Mouse (Mus musculus): ENCODE results near the gene C2cd3. TPM values are rescaled to one million over a fixed set of nuclear protein-coding genes. Genes with fewer than 3 reads are reported as not detected.

The C2cd3 gene
- polyA plus RNA-seq, 1 experiment from 2014 or later: 15.9 TPM

DNA sequence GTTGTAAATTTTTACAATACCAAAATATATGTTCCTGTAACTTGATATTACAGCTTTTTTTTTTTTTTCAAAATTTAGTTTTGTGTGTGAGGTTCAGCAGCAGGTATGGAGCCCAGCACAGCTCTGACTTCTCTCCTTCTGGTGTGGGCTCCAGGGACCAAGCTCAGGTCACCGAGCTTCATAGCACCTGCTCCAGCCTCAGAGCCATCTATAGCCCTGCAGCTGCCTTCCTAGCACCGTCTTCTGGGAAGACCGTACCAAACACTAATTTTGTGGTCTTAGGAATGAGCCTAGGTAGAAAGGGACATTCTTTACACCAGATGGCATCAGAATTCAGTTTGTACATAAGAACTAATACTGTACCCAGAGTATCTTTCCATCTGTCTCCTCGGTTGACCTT, 36.7 kb downstream of the C2cd3 start:
- Histone ChIP-seq H3K4me2 (no peak overlapping the region), H3K4me3 (replicated peaks) (no peak overlapping the region), H3K27me3 (replicated peaks) (no peaks in the 10 kb centered on the region), H3K36me3 (peaks cover 78% of the 10 kb centered on the region), H3K9ac (replicated peaks) (no peak overlapping the region), H3K4me1 (no peaks in the 10 kb centered on the region), H3K27ac (replicated peaks) (no peak overlapping the region), H3K9me3 (replicated peaks) (no peaks in the 10 kb centered on the region)
- 94% methylated on average over 4 of the region's 4 CpGs for WGBS
- no peak for ATAC-seq (ENCODE audit: low FRiP score)

DNA sequence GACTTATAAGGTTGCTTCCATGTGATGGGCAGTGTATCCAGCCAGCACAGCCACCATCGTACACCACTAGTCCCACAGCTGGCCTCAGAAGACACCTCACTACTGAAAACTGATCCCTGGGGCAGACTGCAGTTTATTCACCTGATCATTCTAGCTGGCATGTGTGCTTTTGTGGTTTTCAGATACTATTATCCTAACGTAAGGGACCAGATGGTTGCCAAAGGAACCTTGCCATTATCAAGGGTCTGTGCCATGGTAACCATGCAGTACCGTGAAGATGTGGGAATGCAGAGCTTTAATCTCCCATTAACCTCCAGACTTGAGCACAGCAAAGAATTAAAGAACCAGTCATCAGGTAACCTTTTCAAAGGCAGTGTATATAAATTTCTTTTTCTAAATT, 53.8 kb downstream of the C2cd3 start:
- H3K36me3 ChIP-seq: peaks cover 75% of the 10 kb centered on the region
- no peak overlapping the region for H3K4me2 ChIP-seq
- H3K9ac ChIP-seq (replicated peaks): no peak overlapping the region
- no peak for ATAC-seq (ENCODE audit: low FRiP score)
- H3K27me3 ChIP-seq (replicated peaks): no peaks in the 10 kb centered on the region
- H3K27ac ChIP-seq (replicated peaks): no peak overlapping the region
- H3K4me1 ChIP-seq: no peaks in the 10 kb centered on the region
- H3K9me3 ChIP-seq (replicated peaks): no peaks in the 10 kb centered on the region
- H3K4me3 ChIP-seq (replicated peaks): no peak overlapping the region
- 67% methylated on average over 3 of the region's 3 CpGs for WGBS

DNA sequence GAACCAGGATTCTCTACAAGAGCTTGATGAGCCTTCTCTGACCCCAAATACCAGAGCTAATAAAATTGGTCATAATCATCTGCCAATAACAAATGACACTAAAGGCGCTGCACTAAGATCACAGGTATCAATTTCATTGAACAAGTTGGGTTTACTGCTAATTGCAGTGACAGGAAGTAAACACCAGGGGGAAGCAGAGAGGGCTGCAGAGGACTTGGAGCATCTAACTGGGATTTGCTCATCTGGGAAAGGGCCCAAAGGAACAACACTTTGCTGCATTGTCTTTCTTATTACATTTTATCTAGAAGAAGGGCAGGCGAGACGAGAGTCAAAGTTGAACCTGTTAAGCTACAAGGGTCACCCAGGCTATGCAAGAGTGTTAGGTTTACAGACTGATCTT, 57.1 kb downstream of the C2cd3 start:
- Histone ChIP-seq H3K4me2 (no peak overlapping the region), H3K4me3 (replicated peaks) (no peak overlapping the region), H3K9me3 (replicated peaks) (no peaks in the 10 kb centered on the region), H3K4me1 (no peaks in the 10 kb centered on the region), H3K36me3 (peaks cover 84% of the 10 kb centered on the region), H3K27me3 (replicated peaks) (no peaks in the 10 kb centered on the region), H3K27ac (replicated peaks) (no peak overlapping the region), H3K9ac (replicated peaks) (no peak overlapping the region)
- ATAC-seq (ENCODE audit: low FRiP score): no peak
- WGBS: 63% methylated on average over 3 of the region's 3 CpGs

- Histone ChIP-seq H3K9ac (replicated peaks) (no peak overlapping the region), H3K4me1 (no peaks in the 10 kb centered on the region), H3K36me3 (peaks cover 76% of the 10 kb centered on the region), H3K27me3 (replicated peaks) (no peaks in the 10 kb centered on the region), H3K9me3 (replicated peaks) (no peaks in the 10 kb centered on the region), H3K4me3 (replicated peaks) (no peak overlapping the region), H3K27ac (replicated peaks) (no peak overlapping the region), H3K4me2 (no peak overlapping the region)
- ATAC-seq (ENCODE audit: low FRiP score): no peak
- WGBS: 89% methylated on average over 11 of the region's 11 CpGs
Observed at GRCm38 (mm10) chr7:100429911-100430310, 57.9 kb downstream of the C2cd3 start.

- Histone ChIP-seq H3K9ac (replicated peaks) (no peak overlapping the region), H3K27ac (replicated peaks) (no peak overlapping the region), H3K4me1 (no peaks in the 10 kb centered on the region), H3K27me3 (replicated peaks) (no peaks in the 10 kb centered on the region), H3K9me3 (replicated peaks) (no peaks in the 10 kb centered on the region), H3K4me3 (replicated peaks) (no peak overlapping the region), H3K36me3 (peaks cover 74% of the 10 kb centered on the region), H3K4me2 (no peak overlapping the region)
- no peak for ATAC-seq (ENCODE audit: low FRiP score)
- WGBS: 63% methylated on average over 5 of the region's 5 CpGs
Observed at GRCm38 (mm10) chr7:100431103-100431502, 59.1 kb downstream of the C2cd3 start.

GRCm38 (mm10) chr7:100433295-100433694, 61.3 kb downstream of the C2cd3 start:
- peaks cover 74% of the 10 kb centered on the region for H3K36me3 ChIP-seq
- 92% methylated on average over 6 of the region's 6 CpGs for WGBS

DNA sequence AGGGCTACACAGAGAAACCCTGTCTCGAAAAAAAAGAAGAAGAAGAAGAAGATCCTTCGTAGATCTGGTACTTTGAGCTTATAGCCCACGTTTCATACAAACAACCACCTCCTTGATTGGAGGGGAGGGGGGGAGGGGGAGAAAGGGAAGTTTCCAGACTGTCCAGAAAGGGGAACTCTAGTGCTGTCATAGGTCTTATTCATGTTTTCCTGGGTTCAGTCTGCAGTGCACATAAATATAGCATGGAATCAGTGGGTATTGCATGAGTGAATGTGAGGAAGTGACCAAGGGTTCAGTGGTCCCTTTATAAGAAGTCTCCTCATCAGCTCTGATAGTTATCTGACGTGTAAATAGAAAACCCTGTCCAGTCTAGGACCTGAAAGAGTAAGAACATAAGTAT, 71.7 kb downstream of the C2cd3 start:
- 90% methylated on average over 4 of the region's 4 CpGs for WGBS
- no peaks in the 10 kb centered on the region for H3K27me3 ChIP-seq (replicated peaks)
- peaks cover 77% of the 10 kb centered on the region for H3K36me3 ChIP-seq
- H3K4me2 ChIP-seq: no peak overlapping the region
- ATAC-seq (ENCODE audit: low FRiP score): no peak
- H3K4me3 ChIP-seq (replicated peaks): no peak overlapping the region
- H3K9me3 ChIP-seq (replicated peaks): no peaks in the 10 kb centered on the region
- H3K9ac ChIP-seq (replicated peaks): no peak overlapping the region
- H3K27ac ChIP-seq (replicated peaks): no peak overlapping the region
- H3K4me1 ChIP-seq: no peaks in the 10 kb centered on the region

More at GRCm38 (mm10) chr7:100433295-100433694, 61.3 kb downstream of the C2cd3 start:
- no peak overlapping the region for H3K27ac ChIP-seq (replicated peaks)
- H3K4me2 ChIP-seq: no peak overlapping the region
- no peaks in the 10 kb centered on the region for H3K4me1 ChIP-seq
- no peaks in the 10 kb centered on the region for H3K27me3 ChIP-seq (replicated peaks)
- no peak overlapping the region for H3K9ac ChIP-seq (replicated peaks)
- H3K9me3 ChIP-seq (replicated peaks): no peaks in the 10 kb centered on the region
- no peak overlapping the region for H3K4me3 ChIP-seq (replicated peaks)
- no peak for ATAC-seq (ENCODE audit: low FRiP score)

GRCm38 (mm10) chr7:100446271-100446670, 74.2 kb downstream of the C2cd3 start:
- 97% methylated on average over 5 of the region's 5 CpGs for WGBS
- H3K27me3 ChIP-seq (replicated peaks): no peaks in the 10 kb centered on the region
- no peak overlapping the region for H3K4me3 ChIP-seq (replicated peaks)
- no peak overlapping the region for H3K27ac ChIP-seq (replicated peaks)
- H3K9me3 ChIP-seq (replicated peaks): no peaks in the 10 kb centered on the region
- peaks cover 76% of the 10 kb centered on the region for H3K36me3 ChIP-seq
- H3K9ac ChIP-seq (replicated peaks): no peak overlapping the region
- H3K4me2 ChIP-seq: no peak overlapping the region
- H3K4me1 ChIP-seq: no peaks in the 10 kb centered on the region
- ATAC-seq (ENCODE audit: low FRiP score): no peak

GRCm38 (mm10) chr7:100448530-100448929, 76.5 kb downstream of the C2cd3 start:
- no peak for ATAC-seq (ENCODE audit: low FRiP score)
- Histone ChIP-seq H3K9ac (replicated peaks) (no peak overlapping the region), H3K4me3 (replicated peaks) (no peak overlapping the region), H3K27ac (replicated peaks) (no peak overlapping the region), H3K27me3 (replicated peaks) (no peaks in the 10 kb centered on the region), H3K4me1 (no peaks in the 10 kb centered on the region), H3K36me3 (peaks cover 79% of the 10 kb centered on the region), H3K4me2 (no peak overlapping the region), H3K9me3 (replicated peaks) (no peaks in the 10 kb centered on the region)
- WGBS: 93% methylated on average over 12 of the region's 12 CpGs

DNA sequence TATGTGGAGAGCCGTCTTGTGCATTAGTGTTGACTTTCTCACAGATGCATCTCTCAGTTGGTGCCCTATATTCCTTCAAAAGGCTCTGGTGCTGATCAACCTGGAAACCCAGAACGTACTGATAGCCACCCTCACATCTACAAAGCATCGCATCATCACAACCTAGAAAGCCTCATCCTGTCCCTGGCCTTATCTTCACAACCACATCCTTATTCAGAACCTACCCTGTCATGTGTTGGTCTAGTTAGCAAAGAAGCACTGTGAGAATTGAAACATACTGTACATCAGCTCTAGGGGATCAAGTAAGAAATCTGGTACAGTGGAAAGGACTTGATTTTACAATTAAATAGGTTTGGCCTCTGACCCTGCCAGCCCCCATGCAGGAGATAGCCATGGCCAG, 77.0 kb downstream of the C2cd3 start:
- WGBS: 95% methylated on average over 3 of the region's 3 CpGs
- Histone ChIP-seq H3K36me3 (peaks cover 80% of the 10 kb centered on the region), H3K4me3 (replicated peaks) (no peak overlapping the region)

GRCm38 (mm10) chr7:100458153-100458552, 86.1 kb downstream of the C2cd3 start:
- no peak overlapping the region for H3K4me2 ChIP-seq
- no peak overlapping the region for H3K4me3 ChIP-seq (replicated peaks)
- H3K4me1 ChIP-seq: no peaks in the 10 kb centered on the region
- no peaks in the 10 kb centered on the region for H3K27me3 ChIP-seq (replicated peaks)
- peaks cover 67% of the 10 kb centered on the region for H3K36me3 ChIP-seq
- H3K9me3 ChIP-seq (replicated peaks): no peaks in the 10 kb centered on the region
- WGBS: 79% methylated on average over 1 of the region's 1 CpGs
- ATAC-seq (ENCODE audit: low FRiP score): no peak
- H3K27ac ChIP-seq (replicated peaks): no peak overlapping the region
- no peak overlapping the region for H3K9ac ChIP-seq (replicated peaks)

More for the DNA sequence above, 77.0 kb downstream of the C2cd3 start:
- Histone ChIP-seq H3K9ac (replicated peaks) (0 out of 2 replicates have a peak overlapping the region, but pooled peaks have one; percentile 10), H3K4me2 (no peak overlapping the region), H3K27me3 (replicated peaks) (no peaks in the 10 kb centered on the region), H3K4me1 (no peaks in the 10 kb centered on the region), H3K9me3 (replicated peaks) (no peaks in the 10 kb centered on the region), H3K27ac (replicated peaks) (no peak overlapping the region)
- no peak for ATAC-seq (ENCODE audit: low FRiP score)

- Histone ChIP-seq H3K27me3 (replicated peaks) (no peaks in the 10 kb centered on the region), H3K27ac (replicated peaks) (no peak overlapping the region), H3K4me1 (no peaks in the 10 kb centered on the region), H3K4me3 (replicated peaks) (no peak overlapping the region), H3K9ac (replicated peaks) (no peak overlapping the region), H3K4me2 (no peak overlapping the region), H3K9me3 (replicated peaks) (no peaks in the 10 kb centered on the region), H3K36me3 (peaks cover 57% of the 10 kb centered on the region)
- 92% methylated on average over 3 of the region's 3 CpGs for WGBS
- no peak for ATAC-seq (ENCODE audit: low FRiP score)
Observed at GRCm38 (mm10) chr7:100459862-100460261, 87.8 kb downstream of the C2cd3 start.

GRCm38 (mm10) chr7:100461621-100462151, 89.7 kb downstream of the C2cd3 start:
- WGBS: 83% methylated on average over 6 of the region's 6 CpGs
- Histone ChIP-seq H3K4me1 (peaks cover 8% of the 10 kb centered on the region), H3K27me3 (replicated peaks) (no peaks in the 10 kb centered on the region), H3K9ac (replicated peaks) (no peak overlapping the region), H3K9me3 (replicated peaks) (no peaks in the 10 kb centered on the region), H3K27ac (replicated peaks) (no peak overlapping the region), H3K4me2 (no peak overlapping the region), H3K4me3 (replicated peaks) (no peak overlapping the region), H3K36me3 (peaks cover 39% of the 10 kb centered on the region)
- ATAC-seq (ENCODE audit: low FRiP score): no peak

Data from neural tube, embryonic 15.5 days (tissue).